Mouse (Mus musculus): ENCODE results near the gene Elf2. TPM values are rescaled to one million over a fixed set of nuclear protein-coding genes. Genes with fewer than 3 reads are reported as not detected.

The Elf2 gene
- polyA plus RNA-seq, 1 experiment from 2014 or later: 38.7 TPM

DNA sequence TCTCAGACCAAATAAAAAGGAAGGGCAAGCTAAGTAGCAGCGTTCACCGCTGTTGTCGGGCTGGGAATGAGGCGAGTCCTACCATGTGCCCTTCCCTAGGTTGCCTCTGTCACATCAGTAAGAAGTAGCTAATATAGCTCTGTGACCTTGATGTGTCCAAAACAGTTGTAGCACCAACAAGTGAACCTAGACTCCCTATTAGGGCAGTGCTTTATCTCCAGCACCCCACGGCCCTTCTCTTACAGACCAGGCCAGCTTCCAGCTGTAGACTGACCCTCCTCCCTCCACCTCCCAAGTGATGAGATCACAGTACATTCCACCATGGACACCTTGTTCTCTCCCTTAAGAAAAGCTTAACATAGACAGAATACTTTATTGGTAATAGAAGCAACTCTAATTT, 82.4 kb downstream of the Elf2 start:
- WGBS (ENCODE audit: missing documents): 95% methylated on average over 5 of the region's 5 CpGs
- peaks cover 93% of the 10 kb centered on the region for H3K36me3 ChIP-seq (ENCODE audit: inconsistent target)

DNA sequence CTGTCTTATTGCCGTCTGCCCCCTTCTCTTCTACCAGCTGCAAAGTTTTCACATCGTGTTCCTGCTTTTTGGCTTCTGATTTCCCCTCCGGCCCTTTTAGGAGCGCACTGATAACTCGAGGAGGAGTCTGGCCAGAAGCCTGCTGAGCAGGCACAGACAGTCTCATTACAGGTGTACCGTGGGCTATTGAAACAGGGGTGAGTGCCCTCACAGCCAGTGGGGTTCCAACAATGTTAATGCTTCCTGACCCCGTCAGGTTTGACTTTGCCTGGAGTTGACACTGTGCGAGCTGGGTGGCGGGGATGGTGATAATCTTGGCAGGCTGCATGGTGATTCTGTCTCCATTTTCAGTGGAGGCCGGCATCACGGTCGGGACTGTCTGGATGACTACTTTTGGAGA, 84.0 kb downstream of the Elf2 start:
- Histone ChIP-seq H3K36me3 (ENCODE audit: inconsistent target) (peaks cover 90% of the 10 kb centered on the region), H3K27ac (no peak overlapping the region), H3K79me2 (ENCODE audit: inconsistent target) (peaks cover 18% of the 10 kb centered on the region; the same call in 1 of the 2 replicates), H3K4me3 (ENCODE audit: inconsistent target) (no peak overlapping the region)
- WGBS (ENCODE audit: missing documents): 91% methylated on average over 12 of the region's 12 CpGs

More for the DNA sequence above, 82.4 kb downstream of the Elf2 start:
- Histone ChIP-seq H3K4me3 (ENCODE audit: inconsistent target) (no peak overlapping the region), H3K79me2 (ENCODE audit: inconsistent target) (peaks cover 34% of the 10 kb centered on the region), H3K27ac (no peak overlapping the region)

DNA sequence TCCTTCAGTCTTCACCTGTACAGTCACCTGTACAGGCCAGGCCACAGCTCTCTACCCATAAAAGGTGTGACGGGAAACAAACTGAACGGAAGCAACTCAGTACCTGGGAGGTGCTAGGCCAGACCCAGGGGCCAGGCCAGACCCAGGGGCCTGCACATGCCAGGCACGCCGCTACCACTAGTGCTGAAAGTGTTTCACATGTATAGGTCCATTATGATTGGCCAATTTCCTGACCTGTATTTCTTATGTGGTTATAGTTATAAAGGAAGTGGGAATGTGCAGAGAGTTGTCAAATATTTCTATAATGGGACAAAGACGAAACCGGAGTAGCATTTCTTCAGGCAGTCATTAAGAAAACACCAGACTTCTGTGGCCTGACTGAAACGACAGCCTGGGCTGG, 85.7 kb downstream of the Elf2 start:
- H3K79me2 ChIP-seq (ENCODE audit: inconsistent target): peaks cover 5% of the 10 kb centered on the region; the same call in 1 of the 2 replicates
- no peak overlapping the region for H3K4me3 ChIP-seq (ENCODE audit: inconsistent target)
- WGBS (ENCODE audit: missing documents): 28% methylated on average over 7 of the region's 7 CpGs
- peaks cover 73% of the 10 kb centered on the region for H3K36me3 ChIP-seq (ENCODE audit: inconsistent target)
- H3K27ac ChIP-seq: no peak overlapping the region

DNA sequence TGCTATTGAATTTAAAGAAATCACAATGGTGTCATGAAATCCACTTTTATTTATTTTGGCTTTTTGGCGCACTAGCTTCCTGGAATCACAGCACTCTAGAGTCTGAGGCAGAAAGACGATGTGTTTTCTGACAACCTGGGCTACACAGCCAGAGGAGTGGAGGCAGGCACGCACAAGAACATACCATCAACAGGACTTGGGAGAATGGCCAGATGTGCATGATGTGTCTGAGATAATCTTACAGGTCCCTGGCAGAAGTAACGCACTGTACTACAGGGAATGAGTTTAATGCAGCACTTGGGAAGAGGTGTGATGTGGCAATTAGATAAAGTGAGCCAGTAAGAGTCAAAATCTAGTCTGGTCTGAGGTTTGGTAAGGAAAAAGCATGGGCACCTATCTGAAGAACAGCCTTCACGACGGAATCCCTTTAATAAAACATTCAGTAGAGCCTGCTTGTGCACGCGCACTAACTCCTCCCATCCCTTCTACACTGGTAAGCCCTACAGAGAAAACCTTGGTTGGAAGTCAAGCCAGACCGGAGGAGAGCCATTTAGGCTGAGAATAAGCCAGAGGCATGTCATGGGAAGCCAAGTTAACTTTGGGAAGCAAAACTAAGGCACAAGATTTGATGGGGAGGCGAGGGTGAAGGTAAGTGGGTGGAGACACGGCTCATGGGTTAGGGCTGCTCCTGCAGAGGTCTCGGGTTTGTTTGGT, 87.6 kb downstream of the Elf2 start:
- 90% methylated on average over 12 of the region's 12 CpGs for WGBS (ENCODE audit: missing documents)
- H3K36me3 ChIP-seq (ENCODE audit: inconsistent target): peaks cover 55% of the 10 kb centered on the region

DNA sequence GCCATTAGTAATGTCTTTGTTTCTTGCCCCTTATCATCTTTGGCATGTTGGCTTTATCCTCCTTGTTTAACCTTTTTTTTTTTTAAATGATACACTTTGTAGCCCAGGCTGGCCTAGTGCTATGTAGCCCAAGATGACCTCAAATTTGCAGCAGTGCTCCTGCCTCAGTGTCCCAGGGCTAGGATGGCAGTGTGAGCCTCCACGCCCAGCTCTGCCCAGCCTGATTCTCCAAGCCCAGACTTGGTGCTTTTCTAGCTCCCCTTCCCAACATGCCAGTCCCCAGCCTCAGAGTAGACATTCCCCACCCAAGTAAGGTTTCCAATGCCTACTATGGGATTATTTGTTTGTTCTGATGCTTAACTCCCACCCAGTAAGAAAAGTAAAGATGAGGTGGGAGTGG, 88.2 kb downstream of the Elf2 start:
- peaks cover 5% of the 10 kb centered on the region; the same call in 1 of the 2 replicates for H3K79me2 ChIP-seq (ENCODE audit: inconsistent target)
- no peak overlapping the region for H3K4me3 ChIP-seq (ENCODE audit: inconsistent target)
- WGBS (ENCODE audit: missing documents): 90% methylated on average over 1 of the region's 1 CpGs
- peaks cover 49% of the 10 kb centered on the region for H3K36me3 ChIP-seq (ENCODE audit: inconsistent target)
- no peak overlapping the region for H3K27ac ChIP-seq

More for the DNA sequence above, 87.6 kb downstream of the Elf2 start:
- Histone ChIP-seq H3K27ac (no peak overlapping the region), H3K4me3 (ENCODE audit: inconsistent target) (no peak overlapping the region), H3K79me2 (ENCODE audit: inconsistent target) (peaks cover 5% of the 10 kb centered on the region; the same call in 1 of the 2 replicates)

DNA sequence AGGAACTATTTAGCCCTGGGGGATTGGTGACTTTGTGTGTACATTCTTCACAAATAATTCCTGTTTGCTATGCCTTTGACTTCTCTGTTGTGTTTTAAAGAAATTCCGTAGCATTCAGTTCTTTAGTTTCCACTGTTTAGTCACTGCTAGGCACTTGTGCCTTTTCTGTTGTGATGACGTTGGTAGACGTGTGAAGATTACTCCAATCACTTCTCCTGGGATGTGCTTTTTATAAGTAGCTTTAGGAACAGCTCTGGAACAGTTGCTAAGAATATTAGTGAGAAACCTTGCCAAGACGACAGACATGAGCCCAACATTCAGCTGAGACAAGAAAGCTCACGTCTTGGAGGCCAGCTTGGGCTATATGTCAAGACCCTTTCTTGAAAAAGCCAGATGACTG, 89.4 kb downstream of the Elf2 start:
- no peaks in the 10 kb centered on the region for H3K79me2 ChIP-seq (ENCODE audit: inconsistent target)
- no peak overlapping the region for H3K4me3 ChIP-seq (ENCODE audit: inconsistent target)
- H3K27ac ChIP-seq: no peak overlapping the region
- peaks cover 37% of the 10 kb centered on the region for H3K36me3 ChIP-seq (ENCODE audit: inconsistent target)
- 96% methylated on average over 5 of the region's 5 CpGs for WGBS (ENCODE audit: missing documents)

GRCm38 (mm10) chr3:51249866-51250265, 90.6 kb downstream of the Elf2 start:
- 97% methylated on average over 13 of the region's 13 CpGs for WGBS (ENCODE audit: missing documents)
- Histone ChIP-seq H3K36me3 (ENCODE audit: inconsistent target) (peaks cover 30% of the 10 kb centered on the region; the same call in 1 of the 2 replicates), H3K27ac (no peak overlapping the region), H3K79me2 (ENCODE audit: inconsistent target) (no peaks in the 10 kb centered on the region), H3K4me3 (ENCODE audit: inconsistent target) (no peak overlapping the region)

DNA sequence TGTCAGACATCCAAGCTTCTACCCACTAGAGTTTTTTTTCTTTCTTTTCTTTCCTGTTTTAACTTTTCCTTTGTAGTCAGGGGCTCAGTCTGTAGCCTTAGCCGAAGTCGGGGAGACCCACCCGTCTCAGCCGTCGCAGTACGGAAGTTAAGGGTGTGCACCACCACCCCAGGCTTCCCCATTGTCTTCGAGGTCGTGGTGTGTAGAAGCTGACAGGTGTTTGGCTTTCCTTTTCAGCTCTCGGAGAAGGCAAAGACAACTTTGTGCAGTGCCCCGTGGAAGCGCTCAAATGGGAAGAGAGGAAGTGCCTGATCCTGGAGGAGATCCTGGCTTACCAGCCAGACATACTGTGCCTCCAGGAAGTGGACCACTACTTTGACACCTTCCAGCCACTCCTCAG, 91.0 kb downstream of the Elf2 start:
- no peak overlapping the region for H3K27ac ChIP-seq
- peaks cover 26% of the 10 kb centered on the region; the same call in 1 of the 2 replicates for H3K36me3 ChIP-seq (ENCODE audit: inconsistent target)
- H3K79me2 ChIP-seq (ENCODE audit: inconsistent target): no peaks in the 10 kb centered on the region
- no peak overlapping the region for H3K4me3 ChIP-seq (ENCODE audit: inconsistent target)
- 92% methylated on average over 11 of the region's 11 CpGs for WGBS (ENCODE audit: missing documents)

DNA sequence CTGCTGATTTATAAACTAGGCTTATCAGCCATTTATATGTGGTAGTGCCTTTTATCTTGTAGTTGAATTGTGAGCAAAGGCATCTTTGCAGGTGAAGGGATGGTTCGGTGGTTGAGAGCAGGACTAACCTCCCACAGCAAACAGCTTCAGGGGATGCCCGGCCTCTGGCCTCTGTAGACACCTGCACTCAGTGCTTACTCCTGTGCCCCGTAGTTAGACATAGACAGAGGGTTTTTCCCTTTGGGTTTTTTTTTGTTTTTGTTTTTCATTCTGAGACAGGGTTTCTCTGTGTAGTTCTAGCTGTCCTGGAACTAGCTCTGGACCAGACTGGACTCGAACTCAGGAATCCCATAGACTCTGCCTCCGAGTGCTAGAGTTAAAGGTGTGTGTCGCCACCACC, 91.9 kb downstream of the Elf2 start:
- Histone ChIP-seq H3K36me3 (ENCODE audit: inconsistent target) (peaks cover 18% of the 10 kb centered on the region; the same call in 1 of the 2 replicates), H3K4me3 (ENCODE audit: inconsistent target) (no peak overlapping the region), H3K79me2 (ENCODE audit: inconsistent target) (no peaks in the 10 kb centered on the region), H3K27ac (no peak overlapping the region)
- WGBS (ENCODE audit: missing documents): 96% methylated on average over 6 of the region's 6 CpGs

DNA sequence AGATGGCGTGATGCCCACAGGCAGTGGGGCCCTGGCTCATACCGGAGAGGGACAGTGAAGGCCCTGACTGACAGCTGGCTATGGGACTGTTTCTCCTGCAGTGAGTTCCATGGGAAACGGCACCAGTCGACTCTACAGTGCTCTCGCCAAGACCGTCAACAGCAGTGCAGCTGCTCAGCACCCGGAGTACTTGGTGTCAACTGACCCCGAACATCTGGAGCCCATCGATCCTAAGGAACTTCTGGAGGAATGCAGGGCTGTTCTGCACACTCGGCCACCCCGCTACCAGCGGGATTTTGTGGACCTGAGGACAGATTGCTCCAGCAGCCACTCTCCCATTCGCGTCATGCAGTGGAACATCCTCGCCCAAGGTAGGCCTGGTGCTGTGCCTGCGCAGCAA, 92.8 kb downstream of the Elf2 start:
- Histone ChIP-seq H3K79me2 (ENCODE audit: inconsistent target) (no peaks in the 10 kb centered on the region), H3K27ac (no peak overlapping the region), H3K36me3 (ENCODE audit: inconsistent target) (peaks cover 9% of the 10 kb centered on the region; the same call in 1 of the 2 replicates), H3K4me3 (ENCODE audit: inconsistent target) (no peak overlapping the region)
- WGBS (ENCODE audit: missing documents): 96% methylated on average over 16 of the region's 16 CpGs

- peaks cover 30% of the 10 kb centered on the region for H3K79me2 ChIP-seq (ENCODE audit: inconsistent target)
- WGBS (ENCODE audit: missing documents): 96% methylated on average over 3 of the region's 3 CpGs
- H3K27ac ChIP-seq: no peak overlapping the region
- no peaks in the 10 kb centered on the region for H3K36me3 ChIP-seq (ENCODE audit: inconsistent target)
- H3K4me3 ChIP-seq (ENCODE audit: inconsistent target): no peak overlapping the region
Observed at GRCm38 (mm10) chr3:51239541-51239940, 100.9 kb downstream of the Elf2 start.

GRCm38 (mm10) chr3:51238515-51238914, 101.9 kb downstream of the Elf2 start:
- no peak overlapping the region for H3K27ac ChIP-seq
- H3K36me3 ChIP-seq (ENCODE audit: inconsistent target): no peaks in the 10 kb centered on the region
- 10% methylated on average over 7 of the region's 7 CpGs for WGBS (ENCODE audit: missing documents)
- H3K79me2 ChIP-seq (ENCODE audit: inconsistent target): peaks cover 38% of the 10 kb centered on the region
- no peak overlapping the region for H3K4me3 ChIP-seq (ENCODE audit: inconsistent target)

DNA sequence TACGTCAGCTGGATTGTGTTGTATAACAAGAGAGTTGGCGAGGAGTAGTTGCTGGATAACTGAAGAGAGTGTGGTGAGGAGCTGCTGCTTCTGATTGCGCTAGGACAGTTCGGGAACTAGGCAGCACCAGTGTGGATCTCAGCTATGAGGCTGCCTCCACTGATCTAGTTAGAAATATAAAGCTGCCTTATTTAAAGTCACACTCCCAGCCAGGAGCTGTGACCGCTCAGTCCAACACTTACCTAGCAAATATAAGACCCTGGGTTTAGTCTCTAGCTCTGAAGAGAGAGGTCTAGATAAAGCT, 105.8 kb downstream of the Elf2 start:
- 74% methylated on average over 5 of the region's 5 CpGs for WGBS (ENCODE audit: missing documents)
- Histone ChIP-seq H3K36me3 (ENCODE audit: inconsistent target) (no peaks in the 10 kb centered on the region), H3K4me3 (ENCODE audit: inconsistent target) (no peak overlapping the region), H3K79me2 (ENCODE audit: inconsistent target) (peaks cover 74% of the 10 kb centered on the region), H3K27ac (no peak overlapping the region)

- Histone ChIP-seq H3K36me3 (ENCODE audit: inconsistent target) (no peaks in the 10 kb centered on the region), H3K27ac (no peak overlapping the region), H3K79me2 (ENCODE audit: inconsistent target) (peaks cover 78% of the 10 kb centered on the region), H3K4me3 (ENCODE audit: inconsistent target) (no peak overlapping the region)
- 61% methylated on average over 13 of the region's 13 CpGs for WGBS (ENCODE audit: missing documents)
Observed at GRCm38 (mm10) chr3:51233918-51234751, 106.3 kb downstream of the Elf2 start.

GRCm38 (mm10) chr3:51233474-51233873, 107.0 kb downstream of the Elf2 start:
- 95% methylated on average over 5 of the region's 5 CpGs for WGBS (ENCODE audit: missing documents)
- Histone ChIP-seq H3K36me3 (ENCODE audit: inconsistent target) (no peaks in the 10 kb centered on the region), H3K79me2 (ENCODE audit: inconsistent target) (peaks cover 85% of the 10 kb centered on the region), H3K27ac (no peak overlapping the region), H3K4me3 (ENCODE audit: inconsistent target) (no peak overlapping the region)

All from macrophage (primary cell).